Mouse (Mus musculus) heart, adult 2 months (tissue): ENCODE measurements around the gene Tnfsf9. TPM values are rescaled to one million over a fixed set of nuclear protein-coding genes. Genes with fewer than 3 reads are reported as not detected.

Source experiments
- DNase-seq, 2 experiments: peaks; one replicate each; pipeline ENCODE4 v3.0.0; 2021
- H3K27ac ChIP-seq: fragments of 200-600 bp; 2 replicates; pipeline ENCODE4 v1.8.1; 2022
- H3K27me3 ChIP-seq: fragments of 200-500 bp; 2 replicates; pipeline ENCODE4 v1.6.1; 2012; ENCODE audit warnings: mild to moderate bottlenecking, low read length, inconsistent platforms, mixed read lengths; ENCODE audit not compliant: control insufficient read depth, insufficient read depth
- H3K36me3 ChIP-seq: fragments of 200-500 bp; 2 replicates; pipeline ENCODE4 v1.6.1; 2012; ENCODE audit warnings: low read length, inconsistent platforms; ENCODE audit not compliant: control insufficient read depth, insufficient read depth
- H3K4me1 ChIP-seq: fragments of 200-500 bp; 2 replicates; pipeline ENCODE4 v1.6.1; 2011; ENCODE audit warnings: low read length; ENCODE audit not compliant: control insufficient read depth, insufficient read depth
- H3K4me3 ChIP-seq: fragments of 200-600 bp; 2 replicates; pipeline ENCODE4 v1.8.1; 2022
- H3K79me2 ChIP-seq: fragments of 200-500 bp; replicated peaks from 2 replicates; pipeline ENCODE4 v1.6.1; 2012; ENCODE audit warnings: mild to moderate bottlenecking, inconsistent platforms, low read length, moderate library complexity, mixed read lengths; ENCODE audit not compliant: control insufficient read depth, insufficient read depth
- H3K9ac ChIP-seq: fragments of 200-500 bp; 2 replicates; pipeline ENCODE4 v1.6.1; 2012; ENCODE audit warnings: low read depth, mild to moderate bottlenecking, control low read depth, inconsistent platforms, low read length, mixed read lengths
- CTCF ChIP-seq: fragments of 200-600 bp; IDR thresholded peaks from 2 replicates; pipeline ENCODE4 v1.8.1; 2022; ENCODE audit warnings: antibody characterized with exemption, mild to moderate bottlenecking, moderate library complexity
- EP300 ChIP-seq: fragments of 200-500 bp; IDR thresholded peaks from 2 replicates; pipeline ENCODE4 v1.6.1; 2011; ENCODE audit warnings: low read depth, low read length, control low read depth; ENCODE audit not compliant: insufficient read depth
- POLR2A ChIP-seq: fragments of 200-500 bp; IDR thresholded peaks from 2 replicates; pipeline ENCODE4 v1.6.1; 2011; ENCODE audit warnings: mild to moderate bottlenecking, low read depth, low read length, control low read depth; ENCODE audit not compliant: insufficient read depth
- WGBS: fragments of 180-500 bp; shearing (Covaris S2); methylation state at CpG from one replicate; pipeline ENCODE4 v1.1.7; 2018; 5-methylcytosine and 5-hydroxymethylcytosine counted together
- intact Hi-C: fragments of 180-260 bp; cut with DNase I; formaldehyde crosslinking; loops from one replicate; pipeline ENCODE4 v1.15.1; 2025
- polyA plus RNA-seq: library from polyadenylated mRNA; depleted of rRNA; stranded (reverse); fragments of >200 nt; gene quantifications from 2 replicates; pipeline ENCODE4 v1.2.3, GENCODE M21; 2012
- total RNA-seq, 2 experiments: library from RNA; stranded (reverse); gene quantifications; 2 replicates each; pipeline ENCODE4 v1.2.3; 2021

The Tnfsf9 gene
- total and polyA plus RNA-seq, 3 experiments = 0.26 to 1.2 (median 0.80) TPM

DNA sequence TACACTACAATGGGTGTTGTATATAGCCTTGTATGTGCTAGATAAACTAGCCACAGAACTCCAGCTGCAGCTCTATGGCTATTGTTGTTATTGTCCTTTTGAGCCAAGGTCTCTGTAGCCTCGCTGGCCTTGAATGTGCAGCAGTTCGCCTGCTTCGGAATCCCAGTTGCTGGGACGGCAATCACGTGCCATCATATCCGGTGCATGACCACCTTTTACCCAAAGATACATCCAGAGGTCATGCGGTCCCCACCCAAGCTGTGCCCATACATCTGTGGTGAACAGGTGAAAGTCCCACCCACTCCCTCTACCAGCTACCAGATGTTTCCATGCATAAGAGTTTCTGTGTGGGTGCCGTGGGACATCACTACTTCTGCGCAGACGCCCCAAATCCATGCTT, 44.1 kb upstream of the Tnfsf9 start:
- no peaks in the 10 kb centered on the region for H3K27me3 ChIP-seq
- no peak overlapping the region; the same call in 1 of the 2 replicates for H3K27ac ChIP-seq
- DNase-seq = no peak
- 38% methylated on average over 10 of the region's 10 CpGs for WGBS
- 0 out of 2 replicates have a peak, but pooled peaks cover 3% of the 10 kb centered on the region for H3K4me1 ChIP-seq
- no peaks in the 10 kb centered on the region for H3K79me2 ChIP-seq
- intact Hi-C loops = no loop called here
- TF ChIP-seq POLR2A (no peak), CTCF (no peak), EP300 (no peak)
- no peaks in the 10 kb centered on the region for H3K36me3 ChIP-seq
- no peak overlapping the region for H3K9ac ChIP-seq
- H3K4me3 ChIP-seq = no peak overlapping the region

DNA sequence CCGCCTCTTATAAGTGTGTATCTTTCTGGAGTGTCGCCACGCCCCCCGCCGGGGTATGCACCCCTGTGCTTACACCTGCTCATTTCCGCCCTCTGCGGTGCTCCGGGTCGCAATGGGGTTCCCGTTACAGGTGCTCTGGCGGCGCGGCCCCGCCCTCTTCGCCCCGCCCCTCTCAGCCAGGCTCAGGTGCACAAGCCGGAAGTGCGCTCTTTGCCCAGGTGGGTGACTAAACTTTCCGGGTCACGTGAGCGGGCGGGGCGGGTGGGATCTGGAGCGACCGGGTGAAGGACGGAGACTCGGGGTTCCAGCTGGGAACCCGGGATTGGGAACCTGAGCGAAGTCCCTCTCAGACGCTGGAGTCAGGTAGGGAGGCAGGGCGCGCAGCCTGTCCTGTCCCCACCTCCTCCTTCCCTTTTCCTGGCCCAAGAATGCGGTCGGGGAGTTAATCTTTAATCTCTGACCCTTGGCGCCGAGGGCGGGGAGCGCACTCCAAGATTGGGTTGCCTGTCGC, 43.1 kb upstream of the Tnfsf9 start:
- H3K27me3 ChIP-seq = no peaks in the 10 kb centered on the region
- H3K9ac ChIP-seq = no peak overlapping the region
- peak overlapping the region; percentile 16; the same call in 1 of the 2 replicates for H3K4me3 ChIP-seq
- WGBS = 2% methylated on average over 39 of the region's 39 CpGs
- no peak for TF ChIP-seq POLR2A
- no peak for TF ChIP-seq CTCF
- TF ChIP-seq EP300 = no peak
- intact Hi-C loops = no loop called here
- H3K4me1 ChIP-seq = 0 out of 2 replicates have a peak, but pooled peaks cover 3% of the 10 kb centered on the region
- no peak overlapping the region for H3K27ac ChIP-seq
- peak in 1 of 2 experiments; percentile 35 for DNase-seq
- no peaks in the 10 kb centered on the region for H3K36me3 ChIP-seq
- no peaks in the 10 kb centered on the region for H3K79me2 ChIP-seq

- WGBS = 3% methylated on average over 22 of the region's 22 CpGs
- TF ChIP-seq CTCF (no peak), POLR2A (no peak), EP300 (no peak)
- Histone ChIP-seq H3K4me1 (0 out of 2 replicates have a peak, but pooled peaks cover 3% of the 10 kb centered on the region), H3K27ac (no peak overlapping the region), H3K36me3 (no peaks in the 10 kb centered on the region), H3K4me3 (no peak overlapping the region), H3K27me3 (no peaks in the 10 kb centered on the region), H3K9ac (no peak overlapping the region), H3K79me2 (no peaks in the 10 kb centered on the region)
- intact Hi-C loops = no loop called here
- DNase-seq = no peak
Observed at GRCm38 (mm10) chr17:57062548-57062947, 42.6 kb upstream of the Tnfsf9 start.

- TF ChIP-seq CTCF = no peak
- no peak for TF ChIP-seq POLR2A
- TF ChIP-seq EP300 = no peak
- intact Hi-C loops = no loop called here
- WGBS = 41% methylated on average over 8 of the region's 8 CpGs
- Histone ChIP-seq H3K4me3 (no peak overlapping the region), H3K9ac (no peak overlapping the region), H3K27me3 (no peaks in the 10 kb centered on the region), H3K79me2 (no peaks in the 10 kb centered on the region), H3K4me1 (0 out of 2 replicates have a peak, but pooled peaks cover 3% of the 10 kb centered on the region), H3K27ac (no peak overlapping the region), H3K36me3 (no peaks in the 10 kb centered on the region)
- DNase-seq = no peak
Observed at GRCm38 (mm10) chr17:57063031-57063430, 42.1 kb upstream of the Tnfsf9 start.

GRCm38 (mm10) chr17:57066908-57067307, 38.2 kb upstream of the Tnfsf9 start:
- no peak for DNase-seq
- no peak overlapping the region for H3K4me3 ChIP-seq
- H3K9ac ChIP-seq = no peak overlapping the region
- H3K36me3 ChIP-seq = no peaks in the 10 kb centered on the region
- TF ChIP-seq EP300 = no peak
- no peak for TF ChIP-seq CTCF
- no peak for TF ChIP-seq POLR2A
- intact Hi-C loops = no loop called here
- no peaks in the 10 kb centered on the region for H3K79me2 ChIP-seq
- WGBS = 39% methylated on average over 5 of the region's 5 CpGs
- no peaks in the 10 kb centered on the region for H3K27me3 ChIP-seq
- H3K4me1 ChIP-seq = no peaks in the 10 kb centered on the region
- H3K27ac ChIP-seq = no peak overlapping the region

DNA sequence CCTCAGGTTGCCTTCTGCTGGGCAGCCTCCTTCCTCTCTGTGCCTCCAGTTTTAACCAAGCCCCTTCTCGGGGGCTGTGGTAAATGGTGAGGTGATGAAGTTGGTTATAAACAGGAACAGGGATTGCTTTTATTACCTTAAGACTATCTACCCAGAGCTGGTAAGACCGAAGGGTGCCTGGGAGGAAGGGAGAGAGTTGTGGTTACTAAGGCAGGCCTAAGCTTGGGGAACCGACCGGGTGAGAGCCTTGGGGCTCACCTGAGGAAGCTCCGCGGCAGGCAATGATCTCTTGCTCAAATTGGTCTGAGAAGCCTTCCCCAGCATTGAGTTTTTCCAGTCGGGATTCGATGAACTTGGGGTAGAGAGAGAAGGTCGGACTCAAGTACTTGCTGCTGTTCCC, 34.9 kb upstream of the Tnfsf9 start:
- Histone ChIP-seq H3K27me3 (no peaks in the 10 kb centered on the region), H3K27ac (no peak overlapping the region), H3K4me1 (no peaks in the 10 kb centered on the region), H3K36me3 (no peaks in the 10 kb centered on the region), H3K4me3 (no peak overlapping the region), H3K9ac (no peak overlapping the region), H3K79me2 (no peaks in the 10 kb centered on the region)
- intact Hi-C loops = no loop called here
- no peak for DNase-seq
- no peak for TF ChIP-seq EP300
- TF ChIP-seq CTCF = no peak
- no peak for TF ChIP-seq POLR2A
- WGBS = 30% methylated on average over 9 of the region's 9 CpGs
